ENCODE assay signal across 8 mouse cellular contexts in genomic region chr2:45107555-45107954, GRCm38 (mm10). TPM values are rescaled to one million over a fixed set of nuclear protein-coding genes. Genes with fewer than 3 reads are reported as not detected.
DNase-seq lines count a peak whose midpoint lies in the region; ATAC-seq lines count a peak whose summit lies in the region.

No protein-coding gene starts in this region.

- H3K36me3 ChIP-seq in lung, embryonic 16.5 days (ENCODE audit: control insufficient read depth, insufficient read depth, low read length) = no peaks in the 10 kb centered on the region
- no peaks in the 10 kb centered on the region for H3K36me3 ChIP-seq in limb, embryonic 15.5 days
- no peaks in the 10 kb centered on the region; the same call in 1 of the 2 replicates for H3K36me3 ChIP-seq in stomach, embryonic 14.5 days (ENCODE audit: control insufficient read depth, insufficient read depth, low read length)

- peaks cover 8% of the 10 kb centered on the region; the same call in 1 of the 2 replicates for H3K4me1 ChIP-seq in lung, embryonic 16.5 days (replicated peaks; ENCODE audit: control insufficient read depth, insufficient read depth, low read length)
- peaks cover 9% of the 10 kb centered on the region; the same call in 1 of the 2 replicates for H3K4me1 ChIP-seq in limb, embryonic 15.5 days
- H3K4me1 ChIP-seq in stomach, embryonic 14.5 days (ENCODE audit: control insufficient read depth, insufficient read depth, low read length) = peaks cover 10% of the 10 kb centered on the region; the same call in 1 of the 2 replicates

- no peaks in the 10 kb centered on the region; the same call in 1 of the 2 replicates for H3K27me3 ChIP-seq in lung, embryonic 16.5 days (ENCODE audit: control insufficient read depth, insufficient read depth, low read depth, low read length)
- H3K27me3 ChIP-seq in limb, embryonic 15.5 days = peaks cover 36% of the 10 kb centered on the region
- H3K27me3 ChIP-seq in stomach, embryonic 14.5 days (ENCODE audit: control insufficient read depth, insufficient read depth, low read length) = no peaks in the 10 kb centered on the region

- no peaks in the 10 kb centered on the region for H3K9me3 ChIP-seq in lung, embryonic 16.5 days (ENCODE audit: control insufficient read depth, low read length)
- H3K9me3 ChIP-seq in limb, embryonic 15.5 days = no peaks in the 10 kb centered on the region
- H3K9me3 ChIP-seq in stomach, embryonic 14.5 days (ENCODE audit: control insufficient read depth, low read depth, low read length) = no peaks in the 10 kb centered on the region

- WGBS in lung, embryonic 16.5 days = 29% methylated on average over 2 of the region's 2 CpGs
- WGBS in limb, embryonic 15.5 days = 52% methylated on average over 2 of the region's 2 CpGs
- 37% methylated on average over 2 of the region's 2 CpGs for WGBS in stomach, embryonic 14.5 days

- peak overlapping the region; percentile 96 for H3K9ac ChIP-seq in lung, embryonic 16.5 days (ENCODE audit: low read length)
- no peak overlapping the region for H3K9ac ChIP-seq in limb, embryonic 15.5 days
- peak overlapping the region; percentile 94 for H3K9ac ChIP-seq in stomach, embryonic 14.5 days (replicated peaks; ENCODE audit: low read depth, low read length)

- peak; percentile 37 to 83 for DNase-seq in adrenal gland, adult (ENCODE audit: inconsistent age in 2 of 2, low spot score in 1 of 2)
- DNase-seq in adrenal gland, postnatal 25 days = no peak
- DNase-seq in lung, adult 18-20 months = no peak
- DNase-seq in kidney, postnatal 36 days = no peak

- ATAC-seq in lung, embryonic 16.5 days (ENCODE audit: low read depth) = no peak
- ATAC-seq in limb, embryonic 15.5 days (ENCODE audit: insufficient number of reproducible peaks, low FRiP score, low TSS enrichment, low read depth) = no peak
- no peak for ATAC-seq in stomach, embryonic 14.5 days (ENCODE audit: insufficient number of reproducible peaks, insufficient read depth, low FRiP score, low read depth)
- no peak for ATAC-seq in activated CD4-positive, CD25-positive, alpha-beta regulatory T cell, adult 4 months

- peak overlapping the region; percentile 83 for H3K4me3 ChIP-seq in lung, embryonic 16.5 days (ENCODE audit: low read length)
- peak overlapping the region; percentile 62; the same call in 1 of the 2 replicates for H3K4me3 ChIP-seq in limb, embryonic 15.5 days
- peak overlapping the region; percentile 77 for H3K4me3 ChIP-seq in stomach, embryonic 14.5 days (ENCODE audit: low read depth, low read length)

- peak overlapping the region; percentile 98 for H3K27ac ChIP-seq in lung, embryonic 16.5 days (ENCODE audit: low read length)
- peak overlapping the region; percentile 17 for H3K27ac ChIP-seq in limb, embryonic 15.5 days
- peak overlapping the region; percentile 96; the same call in 1 of the 2 replicates for H3K27ac ChIP-seq in stomach, embryonic 14.5 days (ENCODE audit: low read length)

- H3K4me2 ChIP-seq in lung, embryonic 16.5 days (ENCODE audit: low read depth, low read length) = peak overlapping the region; percentile 76
- peak overlapping the region; percentile 68 for H3K4me2 ChIP-seq in limb, embryonic 15.5 days
- peak overlapping the region; percentile 73 for H3K4me2 ChIP-seq in stomach, embryonic 14.5 days (replicated peaks; ENCODE audit: low read depth, low read length)

RNA-seq across cellular contexts. Expression of gene Zeb2, which starts 9.6 kb away (rescaled TPM):
- 170 and 221 TPM in 2 replicates for total RNA-seq in adrenal gland, postnatal 25 days (2021)
- 77.3 and 84.3 TPM in 2 replicates for polyA plus RNA-seq in lung, embryonic 16.5 days (2015; fragmentation: Nextera tagmentation; extraction: Ambion mirVana)
- polyA plus RNA-seq in limb, embryonic 15.5 days (2015; fragmentation: Nextera tagmentation; extraction: Ambion mirVana) = 53.6 and 58.2 TPM in 2 replicates
- polyA plus RNA-seq in stomach, embryonic 14.5 days (2014; fragmentation: Nextera tagmentation; extraction: Ambion mirVana) = 67.9 and 73.2 TPM in 2 replicates
- under 1 TPM; 0.71 to 0.83 TPM for polyA plus RNA-seq in activated CD4-positive, CD25-positive, alpha-beta regulatory T cell, adult 4 months (2017; shearing (Covaris generic))

Comparison
In these comparisons a context has a peak if more than half of its experiments do, and no peak if none do; other contexts are left out.
1. DNase-seq: peak in adrenal gland, adult (2 of 2); none in adrenal gland, postnatal 25 days (single experiment), lung, adult 18-20 months (0 of 2) and kidney, postnatal 36 days (0 of 2).
2. H3K27ac ChIP-seq: peak in every context shown above with its lines; median percentile 98 in lung, embryonic 16.5 days; 96 in stomach, embryonic 14.5 days; 17 in limb, embryonic 15.5 days.
3. RNA of gene Zeb2, which starts 9.6 kb away (polyA plus RNA-seq): 77.3 to 84.3 TPM in lung, embryonic 16.5 days, 67.9 to 73.2 TPM in stomach, embryonic 14.5 days and 53.6 to 58.2 TPM in limb, embryonic 15.5 days; 0.71 to 0.83 TPM in activated CD4-positive, CD25-positive, alpha-beta regulatory T cell, adult 4 months; every median in the first group is over 10 times any median in the second.
4. Peak in every context shown above with its lines, with median percentiles within 50 percentile points of each other: H3K4me2 ChIP-seq and H3K4me3 ChIP-seq.